Comparison of ENCODE assay signal across 8 mouse cellular contexts in the genomic region with DNA sequence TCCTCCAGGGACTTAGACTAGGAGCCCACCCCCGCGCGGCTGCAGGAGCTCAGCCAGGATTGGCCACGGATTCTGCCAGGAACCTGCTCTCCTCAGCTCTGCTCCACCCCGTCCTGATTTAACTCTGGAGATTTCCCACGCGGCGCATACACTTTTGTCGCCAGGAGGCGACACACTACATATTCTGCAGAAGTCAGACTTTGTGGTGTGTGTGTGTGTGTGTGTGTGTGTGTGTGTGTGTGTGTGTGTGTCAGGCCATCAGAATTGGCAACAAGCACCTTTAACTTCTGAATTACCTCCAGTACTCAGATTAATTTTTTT. TPM values are rescaled to one million over a fixed set of nuclear protein-coding genes. Genes with fewer than 3 reads are reported as not detected.
DNase-seq lines count a peak whose midpoint lies in the region; ATAC-seq and TF ChIP-seq lines count a peak whose summit lies in the region.

No protein-coding gene starts in this region.

- peak overlapping the region; percentile 37 for H3K4me2 ChIP-seq in hindbrain, embryonic 15.5 days

- in situ Hi-C loops in Patski (cut with MboI; ENCODE audit: low pct_unique_long_range_greater_than_20kb) = loop anchor here (10.0 kb wide), 1 partner anchor 72 kb away; a partner anchor contains a TSS

- 0 out of 2 replicates have a peak overlapping the region, but pooled peaks have one; percentile 7 for H3K4me3 ChIP-seq in hindbrain, embryonic 15.5 days

- no peaks in the 10 kb centered on the region for H3K9me3 ChIP-seq in hindbrain, embryonic 15.5 days

- POLR2A ChIA-PET in Patski (lab: Charles Lee) = no interaction called here

- CTCF ChIA-PET in Patski (lab: Charles Lee) = interaction anchor here (0.6 to 1.9 kb wide), 5 partner anchors 15 to 137 kb away, joined by 3 to 6 read pairs (median 4); no protein-coding TSS in a partner anchor

- H3K4me1 ChIP-seq in hindbrain, embryonic 15.5 days (replicated peaks) = peaks cover 17% of the 10 kb centered on the region

- H3K36me3 ChIP-seq in hindbrain, embryonic 15.5 days = no peaks in the 10 kb centered on the region

- H3K27ac ChIP-seq in hindbrain, embryonic 15.5 days (replicated peaks) = 0 out of 2 replicates have a peak overlapping the region, but pooled peaks have one; percentile 25

- 0 out of 2 replicates have a peak overlapping the region, but pooled peaks have one; percentile 16 for H3K9ac ChIP-seq in hindbrain, embryonic 15.5 days

- DNase-seq in Patski (ENCODE audit: low read depth, low spot score) = no peak
- peak; percentile 77 for DNase-seq in cerebellum, postnatal 36 days
- peak; percentile 76 to 90 for DNase-seq in frontal cortex, postnatal 36 days (ENCODE audit: low spot score in 2 of 2)
- DNase-seq in left cerebral cortex, adult 18-20 months (ENCODE audit: low spot score in 2 of 2) = peak; percentile 79 to 87
- DNase-seq in lung, postnatal 36 days = peak; percentile 93
- peak; percentile 88 for DNase-seq in right cerebral cortex, adult 18-20 months
- DNase-seq in urinary bladder, postnatal 25 days (ENCODE audit: low spot score) = peak; percentile 65

- H3K27me3 ChIP-seq in Patski = no peaks in the 10 kb centered on the region
- H3K27me3 ChIP-seq in hindbrain, embryonic 15.5 days = no peaks in the 10 kb centered on the region

- ATAC-seq in Patski = no peak
- peak; percentile 73; the same call in 1 of the 2 replicates for ATAC-seq in hindbrain, embryonic 15.5 days (ENCODE audit: low FRiP score, low read depth)

- WGBS in hindbrain, embryonic 15.5 days = 2% methylated on average over 10 of the region's 10 CpGs

- TF ChIP-seq CTCF in Patski (IDR thresholded peaks at IDR 0.05) = peak; percentile 50

RNA-seq across cellular contexts. Expression of a gene that starts 10.0 kb away (rescaled TPM):
- polyA plus RNA-seq in Patski (2021) = 1.1 TPM
- 1.7 and 2.0 TPM in 2 replicates for polyA plus RNA-seq in hindbrain, embryonic 15.5 days (2015; fragmentation: Nextera tagmentation; extraction: Ambion mirVana)
- 1 to 10 TPM; 4.0 to 4.9 TPM for total RNA-seq in left cerebral cortex, adult 18-20 months (2021)

RNA-seq across cellular contexts. Expression of a gene that starts 23.2 kb away (rescaled TPM):
- 592 TPM for polyA plus RNA-seq in Patski (2021)
- polyA plus RNA-seq in hindbrain, embryonic 15.5 days (2015; fragmentation: Nextera tagmentation; extraction: Ambion mirVana) = 1,663 and 1,704 TPM in 2 replicates
- total RNA-seq in left cerebral cortex, adult 18-20 months (2021) = 100 to 1,000 TPM; 526 to 535 TPM

RNA-seq across cellular contexts. Expression of a gene that starts 38.2 kb away (rescaled TPM):
- polyA plus RNA-seq in Patski (2021) = 107 TPM
- polyA plus RNA-seq in hindbrain, embryonic 15.5 days (2015; fragmentation: Nextera tagmentation; extraction: Ambion mirVana) = 251 and 263 TPM in 2 replicates
- total RNA-seq in left cerebral cortex, adult 18-20 months (2021) = 10 to 100 TPM; 74.5 to 79.4 TPM

RNA-seq across cellular contexts. Expression of a gene that starts 46.0 kb away (rescaled TPM):
- polyA plus RNA-seq in Patski (2021) = 0.35 TPM
- 6.6 and 6.8 TPM in 2 replicates for polyA plus RNA-seq in hindbrain, embryonic 15.5 days (2015; fragmentation: Nextera tagmentation; extraction: Ambion mirVana)
- 1 to 10 TPM; 4.3 to 5.0 TPM for total RNA-seq in left cerebral cortex, adult 18-20 months (2021)

RNA-seq across cellular contexts. Expression of a gene that starts 49.7 kb away (rescaled TPM):
- 362 TPM for polyA plus RNA-seq in Patski (2021)
- 139 and 143 TPM in 2 replicates for polyA plus RNA-seq in hindbrain, embryonic 15.5 days (2015; fragmentation: Nextera tagmentation; extraction: Ambion mirVana)
- 100 to 1,000 TPM; 416 to 479 TPM for total RNA-seq in left cerebral cortex, adult 18-20 months (2021)
